Mouse (Mus musculus) liver, adult 2 months (tissue): ENCODE data around the gene Gpr152.

Experiments
- CTCF ChIP-seq: fragments of 200-500 bp; IDR thresholded peaks from 2 replicates; pipeline ENCODE4 v1.5.1; 2011; ENCODE audit warnings: low read depth, low read length, control low read depth
- POLR2A ChIP-seq: fragments of 200-500 bp; IDR thresholded peaks from 2 replicates; pipeline ENCODE4 v1.6.1; 2011; ENCODE audit warnings: low read length, control low read depth; ENCODE audit not compliant: insufficient read depth; ENCODE audit errors: extremely low read depth

DNA sequence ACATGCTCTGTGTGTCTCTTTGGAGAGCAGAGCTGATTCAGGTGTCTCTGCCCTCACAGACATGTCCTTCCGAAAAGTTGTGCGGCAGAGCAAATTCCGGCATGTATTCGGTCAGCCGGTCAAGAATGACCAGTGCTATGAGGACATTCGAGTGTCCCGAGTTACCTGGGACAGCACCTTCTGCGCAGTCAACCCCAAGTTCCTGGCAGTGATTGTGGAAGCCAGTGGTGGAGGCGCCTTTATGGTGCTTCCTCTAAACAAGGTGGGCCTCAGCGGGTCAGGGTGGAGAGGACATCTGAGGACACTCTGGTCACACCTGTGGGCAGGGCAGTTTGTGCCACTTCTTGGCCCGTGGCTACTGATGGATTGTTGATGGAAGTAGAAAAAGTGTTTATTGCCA is 9.7 kb downstream of the Gpr152 start:
- TF ChIP-seq CTCF, result no peak
- no peak for TF ChIP-seq POLR2A
